Mouse (Mus musculus) kidney, adult 9 months (tissue): ENCODE measurements at regions not wholly inside any gene's neighbourhood (a gene's known extent, or its start where the extent isn't known, plus 50 kb on each side); places are given as distances from the start of the nearest gene placed in this dataset.

Source experiments
- DNase-seq: peaks from one replicate; pipeline ENCODE4 v3.0.0; 2022

GRCm38 (mm10) chr1:4687605-4688004, 120.1 kb upstream of the Gm37988 start:
- DNase-seq: no peak

GRCm38 (mm10) chr1:4689096-4689495, 118.6 kb upstream of the Gm37988 start:
- no peak for DNase-seq

- no peak for DNase-seq
These were observed 104.4 kb upstream of the Gm37988 start for GRCm38 (mm10) chr1:4703316-4703715.

GRCm38 (mm10) chr1:4706171-4706570, 101.5 kb upstream of the Gm37988 start:
- no peak for DNase-seq

- no peak for DNase-seq
These were observed 85.3 kb upstream of the Gm37988 start for GRCm38 (mm10) chr1:4722333-4722931.
